Mouse (Mus musculus) kidney, postnatal 0 days (tissue): ENCODE results near the gene Pdgfc. TPM values are rescaled to one million over a fixed set of nuclear protein-coding genes. Genes with fewer than 3 reads are reported as not detected.

Experiments
- ATAC-seq: fragments of 200-750 bp; cut with Nextera tagmentation; replicated peaks from 2 replicates; pipeline ENCODE4 v1.8.0; 2017; ENCODE audit warnings: low read depth, moderate number of reproducible peaks, moderate TSS enrichment, moderate library complexity; ENCODE audit not compliant: low FRiP score
- DNase-seq: peaks from one replicate; pipeline ENCODE4 v3.0.0-alpha.2; 2016; ENCODE audit warnings: low spot score
- H3K27ac ChIP-seq: fragments of 300-500 bp; sonication (generic); 2 replicates; pipeline ENCODE4 v1.5.1; 2014; ENCODE audit warnings: mild to moderate bottlenecking
- H3K27me3 ChIP-seq: fragments of 300-500 bp; sonication (generic); 2 replicates; pipeline ENCODE4 v1.6.1; 2014; ENCODE audit warnings: low read length, mixed read lengths; ENCODE audit not compliant: insufficient read depth
- H3K36me3 ChIP-seq: fragments of 300-500 bp; sonication (generic); 2 replicates; pipeline ENCODE4 v1.6.1; 2014; ENCODE audit warnings: low read length, mixed read lengths; ENCODE audit not compliant: insufficient read depth
- H3K4me1 ChIP-seq: fragments of 300-500 bp; sonication (generic); replicated peaks from 2 replicates; pipeline ENCODE4 v1.6.1; 2014; ENCODE audit warnings: antibody characterized with exemption, low read length, mixed read lengths; ENCODE audit not compliant: insufficient read depth
- H3K4me2 ChIP-seq: fragments of 300-500 bp; sonication (generic); 2 replicates; pipeline ENCODE4 v1.6.1; 2014; ENCODE audit warnings: mild to moderate bottlenecking, low read length, moderate library complexity, mixed read lengths
- H3K4me3 ChIP-seq: fragments of 300-500 bp; sonication (generic); replicated peaks from 2 replicates; pipeline ENCODE4 v1.5.1; 2014; ENCODE audit warnings: low read depth, low read length
- H3K9ac ChIP-seq: fragments of 300-500 bp; sonication (generic); 2 replicates; pipeline ENCODE4 v1.6.1; 2014; ENCODE audit warnings: low read depth, low read length
- H3K9me3 ChIP-seq: fragments of 300-500 bp; sonication (generic); replicated peaks from 2 replicates; pipeline ENCODE4 v1.6.1; 2016; ENCODE audit warnings: low read length, inconsistent platforms, mixed read lengths
- CTCF ChIP-seq: IDR thresholded peaks from 2 replicates; pipeline ENCODE4 v1.5.1; 2016; ENCODE audit warnings: antibody characterized with exemption, low read depth, mild to moderate bottlenecking, moderate library complexity
- WGBS: fragments of 180-500 bp; shearing (Covaris S2); extraction: QIAGEN DNeasy Blood & Tissue Kit; methylation state at CpG from one replicate; pipeline ENCODE4 v1.1.7; 2014; 5-methylcytosine and 5-hydroxymethylcytosine counted together
- polyA plus RNA-seq: library from polyadenylated mRNA; unstranded; fragments of >200 nt; fragmentation: Nextera tagmentation; extraction: Ambion mirVana; gene quantifications from 2 replicates; pipeline ENCODE4 v1.2.1, GENCODE M21; 2015

Gene Pdgfc
- polyA plus RNA-seq, 1 experiment from 2014 or later, result 36.1 TPM

DNA sequence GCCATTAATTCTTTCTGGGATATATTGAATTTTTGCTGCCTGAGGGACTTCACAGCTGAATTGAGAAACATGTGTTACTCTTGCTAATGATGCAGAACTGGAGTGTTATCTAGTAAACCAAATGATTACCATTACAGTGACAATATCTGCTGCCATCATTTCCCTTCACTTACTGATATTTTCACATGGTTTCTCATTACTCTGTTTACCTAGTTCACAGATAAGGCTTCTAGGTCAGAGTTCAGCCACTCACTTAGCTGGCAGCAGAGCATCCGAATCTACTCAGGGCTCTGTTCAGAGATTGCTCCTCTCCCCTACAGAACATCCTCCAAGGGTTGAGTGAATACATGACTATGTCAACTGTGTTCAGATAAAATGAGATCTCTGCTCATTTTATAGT lies 71.3 kb downstream of the Pdgfc start:
- Histone ChIP-seq H3K9me3 (no peaks in the 10 kb centered on the region), H3K27me3 (no peaks in the 10 kb centered on the region), H3K4me1 (no peaks in the 10 kb centered on the region), H3K4me3 (no peak overlapping the region), H3K4me2 (no peak overlapping the region), H3K27ac (no peak overlapping the region), H3K9ac (no peak overlapping the region), H3K36me3 (no peaks in the 10 kb centered on the region)
- DNase-seq (no peak), ATAC-seq (no peak)
- no peak for TF ChIP-seq CTCF
- 54% methylated on average over 1 of the region's 1 CpGs for WGBS

DNA sequence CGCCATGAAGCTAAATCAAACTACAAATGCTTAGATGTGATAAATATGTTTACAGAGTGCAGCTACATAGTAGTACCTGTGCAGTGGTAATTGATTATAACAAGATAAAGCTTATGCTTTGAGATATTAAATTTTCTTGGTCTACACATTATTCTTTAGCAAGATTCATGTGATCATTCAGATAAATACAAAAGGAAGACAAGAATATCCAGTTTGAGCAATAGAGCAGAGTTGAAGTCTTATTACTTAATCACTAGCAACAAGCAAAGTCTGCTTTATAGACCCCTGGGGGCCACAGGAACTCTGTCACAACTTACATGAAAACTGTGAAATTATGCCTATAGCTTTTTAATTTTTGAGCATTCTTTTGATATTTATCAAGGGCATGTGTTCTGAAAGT lies 74.8 kb downstream of the Pdgfc start:
- Histone ChIP-seq H3K27me3 (no peaks in the 10 kb centered on the region), H3K4me1 (no peaks in the 10 kb centered on the region), H3K36me3 (no peaks in the 10 kb centered on the region), H3K9ac (no peak overlapping the region), H3K4me3 (no peak overlapping the region), H3K9me3 (no peaks in the 10 kb centered on the region), H3K27ac (no peak overlapping the region), H3K4me2 (no peak overlapping the region)
- no peak for TF ChIP-seq CTCF
- DNase-seq, result no peak
- 60% methylated on average over 1 of the region's 1 CpGs for WGBS
- no peak for ATAC-seq

- ATAC-seq (no peak), DNase-seq (no peak)
- Histone ChIP-seq H3K36me3 (no peaks in the 10 kb centered on the region), H3K4me1 (no peaks in the 10 kb centered on the region), H3K9ac (no peak overlapping the region), H3K9me3 (no peaks in the 10 kb centered on the region), H3K27ac (no peak overlapping the region), H3K4me3 (no peak overlapping the region), H3K27me3 (no peaks in the 10 kb centered on the region), H3K4me2 (no peak overlapping the region)
- TF ChIP-seq CTCF, result no peak
- 91% methylated on average over 3 of the region's 3 CpGs for WGBS
These were observed 76.7 kb downstream of the Pdgfc start for GRCm38 (mm10) chr3:81112892-81113291.

- Histone ChIP-seq H3K27me3 (no peaks in the 10 kb centered on the region), H3K27ac (no peak overlapping the region), H3K4me1 (no peaks in the 10 kb centered on the region), H3K9me3 (no peaks in the 10 kb centered on the region), H3K4me3 (no peak overlapping the region), H3K9ac (no peak overlapping the region), H3K4me2 (no peak overlapping the region), H3K36me3 (no peaks in the 10 kb centered on the region)
- TF ChIP-seq CTCF, result no peak
- 70% methylated on average over 1 of the region's 1 CpGs for WGBS
- DNase-seq, result no peak
- no peak for ATAC-seq
These were observed 84.4 kb downstream of the Pdgfc start for GRCm38 (mm10) chr3:81120664-81121063.

DNA sequence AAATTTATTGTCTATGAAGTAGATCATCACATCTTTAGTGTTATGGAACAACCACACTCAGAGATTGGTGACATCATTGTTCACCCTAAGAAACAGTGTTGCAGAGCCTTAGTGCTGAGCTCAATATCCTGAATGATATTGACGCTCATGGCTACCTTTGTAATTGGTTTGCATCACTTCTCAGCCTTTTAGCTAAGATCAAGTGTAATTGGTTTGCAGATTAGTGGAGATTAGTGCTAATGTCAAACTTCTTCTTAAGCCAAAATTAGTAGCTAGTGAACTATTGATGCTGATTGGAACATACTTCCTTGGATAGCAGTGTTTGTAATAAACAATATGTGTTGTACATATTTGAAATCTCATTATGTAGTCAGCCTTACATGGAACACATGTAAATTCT lies 85.5 kb downstream of the Pdgfc start:
- no peaks in the 10 kb centered on the region for H3K9me3 ChIP-seq
- no peak for TF ChIP-seq CTCF
- ATAC-seq (no peak), DNase-seq (no peak)
- H3K36me3 ChIP-seq, result no peaks in the 10 kb centered on the region
- no peak overlapping the region for H3K4me2 ChIP-seq
- no peaks in the 10 kb centered on the region for H3K27me3 ChIP-seq
- no peak overlapping the region for H3K9ac ChIP-seq
- WGBS, result 84% methylated on average over 1 of the region's 1 CpGs
- no peak overlapping the region for H3K4me3 ChIP-seq
- peaks cover 4% of the 10 kb centered on the region; the same call in 1 of the 2 replicates for H3K4me1 ChIP-seq
- no peak overlapping the region for H3K27ac ChIP-seq

DNA sequence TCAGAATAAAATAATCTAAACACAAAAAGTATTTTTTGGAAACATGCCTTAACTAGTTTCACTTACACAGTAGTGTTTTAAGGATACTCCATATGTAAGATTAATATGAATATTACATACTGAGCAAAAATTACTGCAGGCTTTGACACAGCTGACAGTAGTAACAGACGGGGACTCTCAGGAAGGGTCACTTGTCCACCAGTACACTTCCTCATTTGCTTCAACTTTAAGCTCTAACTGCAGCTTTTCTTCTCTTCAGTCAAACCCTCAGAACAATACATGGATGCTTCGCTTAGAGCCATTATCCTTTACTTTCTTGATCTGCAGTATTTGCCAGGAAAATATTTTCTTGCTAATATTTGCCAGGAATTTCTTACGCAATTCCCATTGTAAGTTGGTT lies 87.2 kb downstream of the Pdgfc start:
- Histone ChIP-seq H3K9ac (no peak overlapping the region), H3K27ac (no peak overlapping the region), H3K4me2 (no peak overlapping the region), H3K4me3 (no peak overlapping the region), H3K27me3 (no peaks in the 10 kb centered on the region), H3K36me3 (no peaks in the 10 kb centered on the region), H3K9me3 (no peaks in the 10 kb centered on the region), H3K4me1 (peaks cover 7% of the 10 kb centered on the region; the same call in 1 of the 2 replicates)
- no peak for DNase-seq
- no peak for TF ChIP-seq CTCF
- ATAC-seq, result no peak
- WGBS, result 84% methylated on average over 3 of the region's 3 CpGs

- Histone ChIP-seq H3K27ac (no peak overlapping the region), H3K9ac (no peak overlapping the region), H3K4me2 (no peak overlapping the region), H3K4me3 (no peak overlapping the region), H3K4me1 (peaks cover 7% of the 10 kb centered on the region; the same call in 1 of the 2 replicates), H3K9me3 (no peaks in the 10 kb centered on the region), H3K27me3 (no peaks in the 10 kb centered on the region), H3K36me3 (no peaks in the 10 kb centered on the region)
- no peak for DNase-seq
- WGBS, result 44% methylated on average over 2 of the region's 2 CpGs
- TF ChIP-seq CTCF, result no peak
- no peak for ATAC-seq
These were observed 90.8 kb downstream of the Pdgfc start for GRCm38 (mm10) chr3:81127013-81127412.
